Mouse (Mus musculus): Measurements from ENCODE around the gene Elac2.

Elac2 gene

GRCm38 (mm10) chr11:65020744-65021143 lies 41.9 kb downstream of the Elac2 start:
- DNase-seq (ENCODE audit: low spot score) = no peak

GRCm38 (mm10) chr11:65022771-65023170 lies 43.9 kb downstream of the Elac2 start:
- DNase-seq (ENCODE audit: low spot score) = no peak

GRCm38 (mm10) chr11:65028049-65028448 lies 49.2 kb downstream of the Elac2 start:
- no peak for DNase-seq (ENCODE audit: low spot score)

- no peak for DNase-seq (ENCODE audit: low spot score)
Observed at GRCm38 (mm10) chr11:65030201-65030600, 51.4 kb downstream of the Elac2 start.

GRCm38 (mm10) chr11:65032221-65032620 lies 53.4 kb downstream of the Elac2 start:
- no peak for DNase-seq (ENCODE audit: low spot score)

GRCm38 (mm10) chr11:65038996-65039395 lies 60.2 kb downstream of the Elac2 start:
- no peak for DNase-seq (ENCODE audit: low spot score)

GRCm38 (mm10) chr11:65039517-65040095 lies 60.8 kb downstream of the Elac2 start:
- DNase-seq (ENCODE audit: low spot score) = no peak

GRCm38 (mm10) chr11:65040556-65040955 lies 61.7 kb downstream of the Elac2 start:
- no peak for DNase-seq (ENCODE audit: low spot score)

- no peak for DNase-seq (ENCODE audit: low spot score)
Observed at GRCm38 (mm10) chr11:65049090-65049489, 70.3 kb downstream of the Elac2 start.

- DNase-seq (ENCODE audit: low spot score) = no peak
Observed at GRCm38 (mm10) chr11:65050819-65051218, 72.0 kb downstream of the Elac2 start.
